Mouse (Mus musculus) right cerebral cortex, postnatal 14 days (tissue): Measurements from ENCODE around the gene Ado.

Experiments used
- DNase-seq: peaks from one replicate; pipeline ENCODE4 v3.0.0; 2022

Gene Ado

DNA sequence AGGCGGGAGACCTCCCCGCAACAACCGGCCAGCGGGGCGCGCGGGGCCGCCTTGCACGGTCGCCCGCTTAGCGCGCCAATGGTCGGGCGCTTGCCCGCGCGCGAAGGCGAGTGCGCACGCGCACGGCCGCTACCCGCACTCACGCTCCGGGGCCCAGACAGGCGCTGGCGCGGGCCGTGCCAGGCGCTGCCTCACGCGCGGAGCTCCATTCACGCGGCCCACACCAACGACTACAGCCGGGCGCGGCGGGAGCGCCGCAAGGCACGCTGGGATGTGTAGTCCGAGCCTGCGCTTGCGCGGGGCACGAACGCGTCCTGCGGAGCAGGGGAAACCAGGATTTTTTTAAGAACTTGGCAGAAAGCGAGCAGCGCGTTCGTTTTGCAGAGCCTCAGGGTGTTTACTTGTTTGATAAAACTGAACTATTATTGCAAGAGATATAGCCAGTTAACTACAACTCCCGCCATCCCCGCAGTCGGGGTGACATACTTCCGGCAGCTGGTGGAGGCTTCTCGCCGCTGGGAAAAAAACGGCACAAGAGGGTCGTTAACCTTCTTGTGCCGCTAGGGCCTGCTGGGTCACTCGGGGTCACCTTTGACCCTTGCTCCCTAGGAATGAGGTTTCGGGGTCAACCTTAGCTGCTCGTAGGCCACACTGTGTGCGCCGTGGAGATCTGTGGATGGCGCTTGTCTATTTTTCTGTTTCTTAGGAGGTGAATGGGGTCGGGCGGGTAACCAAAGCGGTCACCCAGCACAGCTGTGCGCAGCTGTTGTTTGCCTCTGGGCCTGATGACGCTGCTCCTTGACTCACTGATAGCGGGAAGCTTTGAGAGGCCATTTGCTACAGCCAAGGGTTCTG is at the start of gene Ado:
TSS of gene Ado (minus strand) at position 79 of the 855 bp plus-strand sequence.
- DNase-seq = peak; percentile 93

DNA sequence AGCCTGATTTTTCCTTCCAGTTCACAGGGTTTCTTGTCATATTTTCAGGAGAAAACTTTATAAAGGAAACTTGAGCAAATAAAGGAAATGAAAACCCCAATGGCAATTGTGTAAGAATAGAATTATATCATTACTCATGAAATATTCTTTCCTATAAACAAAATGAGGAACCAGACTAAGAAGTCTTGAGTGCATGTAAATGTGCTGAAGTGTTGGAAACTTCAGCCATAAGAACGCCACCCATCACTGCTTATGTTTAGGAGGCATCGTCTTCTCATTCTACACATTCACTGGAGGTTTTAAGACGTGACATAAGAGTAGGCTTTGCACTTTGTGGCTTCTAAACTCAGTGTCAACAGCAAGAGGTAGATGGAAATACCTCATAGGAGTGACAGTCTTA is 46.5 kb upstream of the Ado start:
- no peak for DNase-seq

DNA sequence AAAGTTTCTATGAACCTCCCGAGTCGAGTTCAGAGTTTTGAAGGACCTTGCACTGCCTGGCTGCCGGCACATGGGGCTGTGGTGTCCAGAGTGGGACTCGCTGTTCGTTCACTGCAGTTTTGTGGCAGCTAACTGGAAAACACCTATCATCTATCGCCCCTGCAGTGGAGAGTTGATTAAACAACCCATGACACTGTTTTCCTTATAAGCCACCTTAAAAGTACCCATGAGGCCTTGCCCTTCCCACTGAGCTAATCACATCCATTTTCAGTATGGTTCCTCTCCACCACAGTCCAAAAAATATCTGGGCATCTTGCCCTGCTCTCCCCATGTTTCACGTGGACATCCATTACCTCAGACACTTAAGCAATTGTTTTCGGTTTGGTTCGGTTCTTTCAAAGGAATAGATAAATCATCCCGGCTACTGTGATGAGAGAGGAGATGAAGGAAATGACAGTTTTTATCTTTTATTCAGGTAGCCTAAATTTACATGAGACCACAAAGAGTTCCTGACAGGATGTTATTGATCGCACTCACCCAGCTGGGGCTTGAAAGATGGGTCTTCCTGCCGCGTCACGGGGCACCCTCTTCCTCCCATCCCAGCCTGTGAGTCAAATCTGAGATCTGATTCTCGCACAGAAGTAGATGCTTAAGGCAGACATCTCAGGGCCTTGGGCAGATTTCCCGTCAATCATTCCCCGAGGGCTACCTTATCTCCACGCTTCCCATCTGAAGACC is 37.3 kb upstream of the Ado start:
- no peak for DNase-seq

DNA sequence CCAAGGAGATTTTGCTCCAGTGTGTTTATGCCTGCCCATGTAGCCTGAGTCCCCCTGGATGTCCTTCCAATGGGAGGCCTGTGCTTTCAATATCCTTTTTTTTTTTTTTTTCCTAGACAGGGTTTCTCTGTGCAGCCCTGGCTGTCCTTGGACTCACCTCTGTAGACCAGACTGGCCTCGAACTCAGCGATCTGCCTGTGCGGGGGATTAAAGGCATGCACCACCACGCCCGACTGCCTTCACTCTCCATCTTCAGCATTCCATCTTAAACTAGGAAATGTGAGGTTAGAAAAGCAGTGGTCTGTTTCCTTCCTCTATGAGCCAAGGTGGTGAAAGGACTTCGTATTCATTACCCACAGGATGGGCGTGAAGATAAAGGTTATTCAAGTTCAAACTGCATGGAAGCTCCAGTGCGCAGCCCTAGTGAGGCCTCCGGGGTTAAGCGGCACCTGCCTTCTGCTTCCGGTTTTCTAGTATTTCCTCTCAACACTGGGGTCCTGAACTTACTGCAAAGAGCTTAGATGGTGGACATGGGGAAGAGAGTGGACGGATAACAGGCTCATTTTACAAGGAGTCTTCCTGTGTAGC is 33.0 kb upstream of the Ado start:
- DNase-seq = no peak

DNA sequence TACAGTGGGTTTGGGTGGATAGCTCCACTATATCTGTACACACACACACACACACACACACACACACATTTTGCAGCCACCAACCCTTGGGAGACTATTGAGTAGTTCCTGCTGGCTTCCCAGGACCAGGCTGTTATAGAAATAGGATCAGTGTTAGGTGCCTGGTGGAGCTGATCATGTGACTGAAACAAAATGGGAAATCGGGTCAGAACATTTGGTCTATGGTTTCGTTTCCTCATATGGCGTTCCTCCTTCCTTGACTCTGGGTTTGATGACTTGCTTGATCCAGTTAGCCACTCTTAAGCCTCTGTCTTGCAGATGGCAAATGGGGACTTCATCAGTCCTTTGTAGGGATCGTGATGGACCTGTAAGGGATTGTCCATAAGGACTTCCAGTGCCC is 31.1 kb upstream of the Ado start:
- no peak for DNase-seq

DNA sequence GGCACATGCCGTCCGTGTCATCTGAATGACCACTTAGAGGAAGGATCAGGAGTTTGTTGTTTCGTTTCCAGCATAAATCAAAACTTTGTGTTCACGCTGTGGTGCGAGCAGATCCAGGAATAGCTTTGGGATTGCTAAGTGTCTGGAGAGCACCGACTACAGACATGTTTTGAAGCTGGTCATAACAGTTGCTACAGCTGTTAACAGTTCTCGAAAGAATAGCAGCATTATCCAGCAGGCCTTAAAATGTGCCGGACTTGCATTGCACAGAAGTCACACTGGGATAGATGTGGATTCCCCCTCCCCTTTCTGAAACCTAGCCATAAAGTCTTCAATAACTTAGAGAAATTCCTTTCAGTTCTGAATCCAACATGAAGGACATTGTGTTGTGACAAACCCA is 24.6 kb upstream of the Ado start:
- DNase-seq = no peak

DNA sequence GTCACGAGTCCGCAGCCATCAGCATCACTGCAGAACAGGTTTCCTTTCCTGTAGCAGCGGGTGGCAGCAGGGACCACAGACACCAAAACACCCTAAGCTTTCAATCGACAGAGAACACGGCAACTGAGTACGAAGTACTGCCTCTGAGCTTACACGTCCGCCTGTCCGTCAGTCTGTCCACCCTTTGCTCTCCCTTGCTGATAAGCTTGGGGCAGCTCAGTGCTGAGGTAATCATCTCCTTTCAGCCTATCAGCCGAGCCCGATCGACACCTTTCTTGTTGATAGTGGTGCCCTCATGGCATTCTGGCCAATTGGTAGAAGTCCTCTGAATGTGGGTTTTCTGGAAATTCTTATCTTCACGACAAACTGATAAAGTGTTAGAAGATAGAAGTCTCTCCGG is 22.7 kb upstream of the Ado start:
- DNase-seq = no peak

DNA sequence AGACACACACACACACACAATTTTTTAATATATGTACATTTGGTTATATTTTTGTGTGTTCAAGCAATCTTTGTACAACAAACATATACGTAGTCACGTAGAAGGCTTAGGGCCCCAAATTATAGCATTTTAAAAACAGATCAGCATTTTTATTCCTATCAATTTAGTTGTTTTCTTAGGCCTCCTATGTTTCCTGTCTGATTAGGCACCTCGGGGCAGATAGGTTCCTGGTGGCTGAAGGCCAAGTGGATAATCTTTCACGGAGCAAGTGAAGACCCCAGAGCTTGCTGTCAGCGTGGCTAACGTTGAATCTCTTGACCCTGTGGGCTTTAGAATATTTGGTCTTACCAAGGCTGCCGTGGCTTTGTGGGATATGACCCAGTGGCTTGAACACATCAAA is 20.8 kb upstream of the Ado start:
- DNase-seq = no peak

DNA sequence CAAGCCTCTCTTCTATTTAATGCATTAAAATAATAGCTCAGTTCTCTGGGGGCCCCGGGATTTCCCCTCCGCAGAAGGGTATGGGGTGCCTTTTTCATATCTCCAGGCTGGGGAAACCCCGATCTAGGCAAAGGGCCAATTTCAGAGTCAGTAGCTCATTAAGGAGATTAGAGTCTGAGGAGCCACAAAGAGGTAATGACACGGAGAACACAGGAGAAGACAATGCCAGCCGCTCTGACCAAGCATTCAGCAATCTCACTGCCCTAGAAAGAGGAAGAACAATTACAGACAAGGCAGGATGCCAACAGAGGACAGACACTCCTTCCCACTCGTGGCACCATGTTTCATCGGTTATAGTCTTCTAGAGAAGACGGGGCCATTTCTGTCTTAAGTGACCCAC is 17.3 kb upstream of the Ado start:
- no peak for DNase-seq

DNA sequence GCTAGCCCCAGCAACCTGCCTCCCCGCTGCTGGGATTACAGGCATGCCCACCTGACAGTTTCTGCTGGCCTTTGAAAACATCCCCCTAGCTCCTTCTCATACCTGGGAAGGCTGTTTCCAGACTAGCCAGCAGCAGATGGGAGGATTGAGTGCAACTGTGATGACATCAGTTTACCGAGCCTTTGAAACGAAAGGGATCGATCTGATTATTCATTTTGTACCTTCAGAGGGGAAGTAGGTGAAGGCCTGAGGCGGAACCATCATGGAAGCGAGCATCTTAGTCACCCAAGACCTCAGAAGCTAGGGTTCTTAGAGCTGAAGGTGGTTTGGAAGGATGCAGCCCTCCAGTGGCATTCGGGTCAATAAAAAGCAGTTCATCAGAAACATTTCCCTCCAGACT is 15.8 kb upstream of the Ado start:
- DNase-seq = no peak

DNA sequence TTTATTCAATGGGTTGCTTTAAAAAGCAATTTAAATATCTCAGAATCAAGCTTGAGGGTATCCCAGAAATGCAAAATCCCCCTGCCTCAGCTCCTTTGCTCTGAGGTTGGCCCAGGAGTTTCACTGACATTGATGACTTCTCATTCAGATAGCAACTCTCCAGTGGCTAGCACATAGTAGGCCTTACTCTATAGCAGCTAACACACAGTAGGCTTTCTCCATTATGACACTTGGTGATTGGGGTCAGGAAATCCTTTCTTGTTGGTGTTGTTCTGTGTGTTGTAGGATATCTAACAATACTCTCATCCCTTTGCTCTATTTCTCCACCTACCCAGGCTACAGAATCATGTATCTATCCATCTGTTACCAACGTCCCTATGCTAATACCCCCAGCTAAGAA is 12.4 kb upstream of the Ado start:
- no peak for DNase-seq

DNA sequence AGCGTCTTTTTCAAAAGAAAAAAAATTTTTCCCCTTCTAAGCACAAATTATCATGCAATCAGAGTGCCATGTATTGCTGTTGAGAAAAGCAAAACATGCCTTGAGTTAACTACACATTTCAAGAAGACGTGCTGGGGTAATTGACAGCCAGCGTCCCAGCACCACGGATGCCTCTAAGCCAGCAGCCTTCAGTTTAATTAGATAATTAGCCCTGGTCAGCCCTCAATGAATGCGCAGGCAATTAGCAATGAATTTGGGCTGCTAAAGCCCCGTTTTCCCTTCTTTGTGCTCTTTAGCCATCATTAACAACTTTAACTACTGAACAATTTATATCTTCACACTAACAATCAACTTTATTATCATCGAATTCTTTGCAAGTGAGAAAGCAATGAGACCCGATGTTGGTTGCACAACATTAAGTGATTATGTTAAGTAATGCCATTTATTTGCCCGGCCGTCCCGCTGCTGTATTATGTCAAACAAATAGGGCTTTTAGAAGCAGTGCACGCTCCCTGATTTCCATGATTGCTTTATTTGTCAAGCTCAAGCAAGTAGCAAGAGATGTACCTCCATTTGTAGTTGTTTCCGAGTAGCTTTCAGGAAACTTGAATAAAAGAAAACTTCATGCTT is 11.1 kb upstream of the Ado start:
- DNase-seq = no peak

DNA sequence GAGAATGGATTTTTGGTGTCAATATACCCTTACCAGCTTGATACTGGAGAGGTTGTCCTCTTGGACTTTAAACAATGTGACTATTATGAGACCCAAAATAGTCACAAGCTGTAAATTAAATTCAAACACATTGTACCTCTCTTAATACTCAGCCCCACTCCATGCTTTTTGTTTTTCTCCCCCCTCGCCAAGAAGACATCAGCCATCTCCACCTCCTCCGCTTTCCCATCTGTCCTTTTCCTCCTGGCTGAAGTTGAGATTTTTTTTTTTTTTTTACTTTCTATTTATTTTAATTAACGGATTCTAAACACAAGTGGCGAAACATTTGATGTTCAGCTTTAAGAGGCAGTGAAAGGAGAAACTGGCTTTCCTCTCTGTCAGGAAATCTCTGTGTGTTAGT is 9.3 kb upstream of the Ado start:
- no peak for DNase-seq

DNA sequence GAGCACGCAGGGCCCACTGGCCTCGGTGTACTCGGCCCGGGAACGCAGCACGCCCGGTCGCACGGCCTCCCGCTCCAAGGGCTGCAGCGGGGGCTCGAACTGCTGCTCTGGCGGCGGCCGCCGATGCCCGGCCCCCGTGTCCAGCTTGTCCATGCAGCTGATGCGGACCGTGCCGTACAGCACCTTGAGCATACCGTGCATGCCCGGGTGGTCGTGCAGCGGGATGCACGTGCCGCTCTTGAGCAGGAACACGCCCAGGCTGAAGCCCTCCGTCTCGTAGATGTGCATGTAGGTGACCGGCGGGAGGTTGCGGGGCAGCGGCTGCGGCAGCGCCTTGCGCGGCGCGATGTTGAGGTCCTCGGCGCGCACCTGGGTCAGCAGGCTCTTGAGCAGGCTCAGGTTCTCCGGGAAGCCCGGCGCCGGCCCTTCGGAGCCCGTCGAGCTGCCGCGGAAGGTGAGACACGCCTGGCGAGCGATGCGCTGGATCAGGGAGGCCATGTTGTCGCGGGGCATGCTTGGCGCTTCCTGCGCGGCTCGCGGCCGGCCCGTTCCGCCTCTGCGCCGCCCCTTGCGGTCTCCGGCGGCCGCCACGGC is 397 bp downstream of the Ado start:
- DNase-seq = peak; percentile 62

DNA sequence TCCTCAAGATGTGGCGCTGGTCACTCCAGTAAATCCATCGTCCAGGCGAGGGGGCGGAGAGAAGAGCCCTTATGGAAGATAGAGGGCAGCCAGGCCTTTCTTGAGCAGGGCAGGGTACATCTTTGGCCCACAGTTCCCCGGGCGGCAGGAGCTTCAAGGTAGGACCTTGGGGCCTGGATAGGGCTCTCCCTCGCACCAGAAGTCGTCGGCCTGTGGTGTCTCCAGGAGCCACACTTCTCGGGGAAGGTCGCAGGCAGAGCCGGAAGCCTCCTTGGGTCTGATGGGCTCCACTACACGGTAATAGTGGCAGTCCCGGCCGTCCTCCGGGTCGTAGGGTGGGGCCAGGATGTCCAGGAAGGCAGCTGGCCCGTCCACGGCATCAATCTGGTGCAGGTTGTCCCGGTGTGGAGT is 900 bp downstream of the Ado start:
- DNase-seq = no peak

DNA sequence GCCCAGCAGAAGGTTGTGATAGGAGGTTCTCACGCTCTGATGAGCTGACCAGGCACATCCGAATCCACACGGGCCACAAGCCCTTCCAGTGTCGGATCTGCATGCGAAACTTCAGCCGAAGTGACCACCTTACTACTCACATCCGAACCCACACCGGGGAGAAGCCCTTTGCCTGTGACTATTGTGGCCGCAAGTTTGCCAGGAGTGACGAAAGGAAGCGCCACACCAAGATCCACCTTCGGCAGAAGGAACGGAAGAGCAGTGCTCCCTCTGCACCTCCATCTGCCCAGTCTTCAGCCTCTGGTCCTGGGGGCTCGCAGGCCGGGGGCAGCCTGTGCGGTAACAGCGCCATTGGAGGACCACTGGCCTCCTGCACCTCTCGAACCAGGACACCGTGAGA is 8.2 kb downstream of the Ado start:
- DNase-seq = no peak

DNA sequence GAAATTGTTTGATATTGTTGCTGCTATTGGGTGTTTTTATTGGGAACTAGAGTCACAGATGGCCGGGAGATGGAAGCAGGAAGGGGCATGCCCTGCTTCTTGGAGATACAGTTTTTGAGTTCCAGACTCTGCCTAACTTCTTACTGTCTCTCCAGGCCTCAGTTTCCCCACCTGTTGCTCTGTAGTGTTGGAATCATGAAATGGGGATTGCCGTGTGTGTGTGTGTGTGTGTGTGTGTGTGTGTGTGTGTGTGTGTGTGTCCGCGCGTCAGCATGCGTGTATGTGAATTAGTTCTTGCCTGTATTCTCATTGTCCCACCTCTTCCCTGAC is 9.4 kb downstream of the Ado start:
- no peak for DNase-seq

DNA sequence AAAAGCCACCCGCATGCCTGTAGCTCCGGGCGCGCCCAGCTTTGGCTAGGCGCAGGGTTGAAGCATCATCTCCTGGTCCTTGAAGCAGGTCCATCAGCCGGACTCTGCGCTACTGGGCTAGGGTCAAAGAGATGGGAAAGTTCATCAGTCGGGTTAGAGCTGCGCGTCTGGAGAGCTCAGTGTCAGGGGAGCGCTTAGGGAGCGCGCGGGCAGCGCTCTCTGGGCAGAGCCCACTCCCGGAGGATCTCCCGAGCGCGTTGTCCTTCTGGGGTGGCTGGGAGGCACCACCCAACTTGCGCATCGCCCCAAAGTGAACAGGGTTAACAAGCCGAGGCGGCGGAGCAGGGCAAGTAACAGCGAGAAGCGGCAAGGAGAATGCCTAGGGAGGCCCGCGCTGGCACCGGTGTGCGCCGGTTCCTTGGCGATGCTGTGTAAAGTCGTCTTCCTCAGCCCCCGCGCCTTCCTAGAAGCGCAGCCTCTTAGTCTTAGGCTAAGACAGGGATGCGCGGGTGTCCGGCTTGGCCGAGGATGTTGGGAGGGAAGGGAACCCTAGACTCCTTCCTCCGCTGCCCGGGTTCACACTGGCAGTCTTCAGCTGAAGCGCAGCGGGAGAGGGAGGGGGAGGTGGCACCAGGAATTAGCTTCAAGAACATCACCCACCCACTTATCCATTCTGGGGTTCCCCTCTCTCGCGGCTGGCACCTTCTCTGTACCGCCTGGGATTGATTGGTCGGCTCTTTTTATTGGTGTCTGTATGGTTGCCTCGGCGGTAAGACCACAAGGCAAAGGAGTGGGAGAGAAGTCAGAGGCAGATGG is 10.0 kb downstream of the Ado start:
- peak; percentile 33 for DNase-seq

DNA sequence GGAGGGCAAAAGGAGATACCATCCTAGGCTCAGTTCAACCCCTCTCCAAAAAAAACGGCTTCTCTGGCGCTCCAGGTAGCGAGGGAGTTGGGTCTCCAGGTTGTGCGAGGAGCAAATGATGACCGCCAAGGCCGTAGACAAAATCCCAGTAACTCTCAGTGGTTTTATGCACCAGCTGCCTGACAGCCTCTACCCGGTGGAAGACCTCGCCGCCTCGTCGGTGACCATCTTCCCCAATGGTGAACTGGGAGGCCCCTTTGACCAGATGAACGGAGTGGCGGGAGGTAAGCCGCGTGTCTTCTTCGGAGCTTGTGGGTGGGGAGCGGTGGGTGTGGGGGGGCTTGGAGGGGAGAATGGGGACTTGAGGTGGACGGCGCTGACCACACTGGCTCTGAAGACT is 10.6 kb downstream of the Ado start:
- DNase-seq = no peak

DNA sequence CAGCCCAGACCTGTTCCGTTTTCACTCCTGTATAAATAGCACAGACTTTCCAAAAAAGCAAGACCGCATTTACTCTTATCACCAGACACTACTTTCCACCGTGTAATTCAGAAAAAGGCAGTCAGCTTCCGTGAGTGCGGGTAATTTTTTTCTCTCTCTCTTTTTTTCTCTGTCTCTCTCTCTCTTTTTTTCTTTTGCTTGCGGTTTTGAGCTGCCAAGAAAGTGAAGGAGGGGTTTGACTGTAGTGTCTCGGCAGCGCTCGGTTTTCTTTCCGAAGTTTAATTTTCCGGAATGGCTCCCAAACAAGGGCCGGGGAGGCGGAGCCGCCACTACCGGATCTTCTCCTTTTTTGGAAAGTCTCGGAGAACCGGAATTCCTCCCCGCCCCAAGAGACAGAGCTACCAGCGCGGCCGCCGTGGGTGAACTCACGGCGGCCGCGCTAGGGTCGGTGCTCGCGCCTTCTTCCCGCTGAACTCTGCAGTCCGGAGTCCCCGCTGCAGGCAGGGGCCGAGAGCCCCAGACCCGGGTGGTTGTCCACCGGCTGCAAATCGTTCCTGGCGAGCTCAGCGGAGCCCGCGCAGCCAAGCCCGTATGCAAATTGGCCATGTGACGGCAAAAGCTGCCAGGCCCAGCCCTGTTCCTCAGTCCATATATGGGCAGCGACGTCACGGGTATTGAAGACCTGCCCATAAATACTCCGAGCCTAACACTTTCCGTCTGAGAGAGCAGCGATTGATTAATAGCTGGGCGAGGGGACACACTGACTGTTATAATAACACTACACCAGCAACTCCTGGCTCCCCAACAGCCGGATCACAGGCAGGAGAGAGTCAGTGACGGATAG is 11.4 kb downstream of the Ado start:
- DNase-seq = peak; percentile 80

DNA sequence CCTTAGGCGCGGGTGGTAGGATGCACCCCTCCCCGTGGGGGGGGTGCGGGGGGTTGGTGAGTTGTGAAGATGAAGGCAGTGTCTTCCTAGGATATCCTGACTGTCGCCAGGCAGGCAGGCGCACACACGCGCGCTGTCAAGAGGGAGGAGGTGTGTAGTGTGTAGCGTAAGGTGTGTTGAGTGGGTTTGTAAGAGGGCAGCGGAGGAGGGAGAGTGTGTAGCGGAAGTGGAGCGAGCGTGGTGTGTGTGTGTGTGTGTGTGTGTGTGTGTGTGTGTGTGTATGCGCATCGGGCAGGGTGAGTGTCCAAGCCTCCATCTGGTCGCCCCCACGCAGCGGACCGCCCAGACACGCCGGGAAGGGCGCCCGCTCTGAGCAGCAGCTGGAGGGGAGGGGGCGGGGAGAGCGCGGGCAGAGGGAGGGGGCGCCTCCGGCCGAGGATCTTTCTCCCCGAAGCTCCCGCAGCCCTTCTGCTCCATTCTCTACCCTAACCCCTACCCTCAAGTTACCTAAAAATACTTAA is 12.1 kb downstream of the Ado start:
- peak; percentile 64 for DNase-seq
